ENCODE assay signal across 8 mouse cellular contexts in the genomic region with DNA sequence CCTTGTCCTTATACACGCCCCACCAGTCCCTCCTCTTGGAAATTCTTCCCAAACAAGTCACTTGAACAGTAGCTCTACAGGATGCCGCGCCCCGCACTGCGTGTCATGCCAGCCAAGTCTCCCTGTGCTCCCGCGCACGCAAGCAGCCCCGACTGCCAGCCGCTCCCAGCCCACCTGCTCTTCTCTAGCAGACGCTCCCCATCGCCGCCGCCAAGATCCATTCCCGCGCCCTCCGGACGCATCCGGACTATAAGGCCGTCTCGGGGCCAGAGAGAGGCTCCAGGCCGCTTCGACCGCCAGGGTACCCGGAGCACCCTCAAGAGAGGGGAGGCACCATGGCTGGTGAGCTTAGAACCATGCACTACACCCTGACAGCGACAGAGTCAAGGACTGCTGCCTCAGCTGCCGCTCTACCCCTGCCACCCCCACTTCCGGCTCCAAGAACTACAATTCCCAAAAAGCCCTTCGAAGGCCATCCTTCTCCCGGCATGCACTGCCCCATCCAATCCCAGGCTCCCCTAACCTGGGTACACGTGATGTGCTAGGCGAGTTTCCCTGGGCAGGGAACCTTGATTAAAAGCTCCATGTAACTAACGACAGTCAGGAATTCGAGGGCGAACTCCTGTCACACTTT. TPM values are rescaled to one million over a fixed set of nuclear protein-coding genes. Genes with fewer than 3 reads are reported as not detected.
DNase-seq lines count a peak whose midpoint lies in the region; ATAC-seq lines count a peak whose summit lies in the region.

No protein-coding gene starts in this region.

- peak; percentile 99 for ATAC-seq in intestine, embryonic 14.5 days (replicated peaks; ENCODE audit: low FRiP score, low TSS enrichment, low read depth)

- no peaks in the 10 kb centered on the region for H3K36me3 ChIP-seq in intestine, embryonic 14.5 days (ENCODE audit: control insufficient read depth, insufficient read depth, low read length)

- H3K27ac ChIP-seq in intestine, embryonic 14.5 days (ENCODE audit: low read depth), result peak overlapping the region; percentile 19

- peak overlapping the region; percentile 70 for H3K4me2 ChIP-seq in intestine, embryonic 14.5 days (ENCODE audit: low read length)

- H3K27me3 ChIP-seq in intestine, embryonic 14.5 days (replicated peaks; ENCODE audit: control insufficient read depth, insufficient read depth, low read length), result no peaks in the 10 kb centered on the region

- intact Hi-C loops in left cerebral cortex, postnatal 14 days (cut with DNase I), result loop anchor here (5.0 kb wide), 1 partner anchor 56 kb away; a partner anchor contains a TSS

- WGBS in intestine, embryonic 14.5 days, result under 1% methylated on average over 35 of the region's 35 CpGs

- H3K4me1 ChIP-seq in intestine, embryonic 14.5 days (replicated peaks; ENCODE audit: control insufficient read depth, insufficient read depth, low read length), result peaks cover 12% of the 10 kb centered on the region

- peak; percentile 78 to 82 for DNase-seq in adrenal gland, adult 18-20 months (ENCODE audit: low spot score in 2 of 2)
- DNase-seq in embryo, embryonic 11 days, result peak; percentile 93
- DNase-seq in gastrocnemius, postnatal 25 days, result peak; percentile 91
- DNase-seq in intestine, embryonic 14.5 days (ENCODE audit: low spot score), result peak; percentile 91
- DNase-seq in left cerebral cortex, postnatal 14 days (ENCODE audit: low spot score in 2 of 2), result peak; percentile 89 to 93
- DNase-seq in mesoderm, embryonic 11.5 days (ENCODE audit: low read depth, low spot score), result peak; percentile 91
- DNase-seq in right cerebral cortex, postnatal 36 days (ENCODE audit: low spot score in 2 of 2), result peak; percentile 90 to 93
- DNase-seq in yolk sac, embryonic 10.5 days (ENCODE audit: low spot score), result peak; percentile 93

- H3K4me3 ChIP-seq in intestine, embryonic 14.5 days (ENCODE audit: low read depth, low read length), result peak overlapping the region; percentile 53

- no peaks in the 10 kb centered on the region for H3K9me3 ChIP-seq in intestine, embryonic 14.5 days (ENCODE audit: control insufficient read depth, low read length)

- peak overlapping the region; percentile 43 for H3K9ac ChIP-seq in intestine, embryonic 14.5 days (ENCODE audit: low read length)

RNA-seq across cellular contexts. Expression of a gene that starts 9.3 kb away (rescaled TPM):
- 100 to 1,000 TPM; 109 to 111 TPM for total RNA-seq in adrenal gland, adult 18-20 months (2021)
- total RNA-seq in gastrocnemius, postnatal 25 days (2021), result 10 to 100 TPM; 79.8 to 85.6 TPM
- 103 and 107 TPM in 2 replicates for polyA plus RNA-seq in intestine, embryonic 14.5 days (2014; fragmentation: Nextera tagmentation; extraction: Ambion mirVana)
- total RNA-seq in left cerebral cortex, postnatal 14 days (2021), result 100 to 1,000 TPM; 122 to 135 TPM

RNA-seq across cellular contexts. Expression of a gene that starts 9.5 kb away (rescaled TPM):
- total RNA-seq in adrenal gland, adult 18-20 months (2021), result 10 to 100 TPM; 23.1 to 24.3 TPM
- total RNA-seq in gastrocnemius, postnatal 25 days (2021), result 10 to 100 TPM; 24.3 to 26.7 TPM
- 18.2 and 19.3 TPM in 2 replicates for polyA plus RNA-seq in intestine, embryonic 14.5 days (2014; fragmentation: Nextera tagmentation; extraction: Ambion mirVana)
- 10 to 100 TPM; 59.4 to 61.4 TPM for total RNA-seq in left cerebral cortex, postnatal 14 days (2021)

RNA-seq across cellular contexts. Expression of a gene that starts 45.9 kb away (rescaled TPM):
- 10 to 100 TPM; 27.9 to 33.1 TPM for total RNA-seq in adrenal gland, adult 18-20 months (2021)
- 10 to 100 TPM; 13.7 to 15.4 TPM for total RNA-seq in gastrocnemius, postnatal 25 days (2021)
- polyA plus RNA-seq in intestine, embryonic 14.5 days (2014; fragmentation: Nextera tagmentation; extraction: Ambion mirVana), result 22.1 and 22.7 TPM in 2 replicates
- total RNA-seq in left cerebral cortex, postnatal 14 days (2021), result 10 to 100 TPM; 28.9 to 31.6 TPM

RNA-seq across cellular contexts. Expression of a gene that starts 57.8 kb away (rescaled TPM):
- not detected for total RNA-seq in adrenal gland, adult 18-20 months (2021)
- not detected for total RNA-seq in gastrocnemius, postnatal 25 days (2021)
- not detected in 2 replicates for polyA plus RNA-seq in intestine, embryonic 14.5 days (2014; fragmentation: Nextera tagmentation; extraction: Ambion mirVana)
- total RNA-seq in left cerebral cortex, postnatal 14 days (2021), result not detected

Comparison
In these comparisons a context has a peak if more than half of its experiments do, and no peak if none do; other contexts are left out.
1. Peak in every context shown above with its lines: DNase-seq, ATAC-seq, H3K4me3 ChIP-seq and H3K27ac ChIP-seq.